Mouse (Mus musculus): ENCODE measurements around the gene Vmn2r91. TPM values are rescaled to one million over a fixed set of nuclear protein-coding genes. Genes with fewer than 3 reads are reported as not detected.
"Not testable (repeated sequence)": the region's sequence is repeated elsewhere in the genome, so short reads cannot be mapped to it uniquely, and the experiment has no call there.

Gene Vmn2r91
- total RNA-seq (2014; fragmentation: Nextera tagmentation), result not detected in 2 replicates
- not detected in 2 replicates for total RNA-seq (2017)

DNA sequence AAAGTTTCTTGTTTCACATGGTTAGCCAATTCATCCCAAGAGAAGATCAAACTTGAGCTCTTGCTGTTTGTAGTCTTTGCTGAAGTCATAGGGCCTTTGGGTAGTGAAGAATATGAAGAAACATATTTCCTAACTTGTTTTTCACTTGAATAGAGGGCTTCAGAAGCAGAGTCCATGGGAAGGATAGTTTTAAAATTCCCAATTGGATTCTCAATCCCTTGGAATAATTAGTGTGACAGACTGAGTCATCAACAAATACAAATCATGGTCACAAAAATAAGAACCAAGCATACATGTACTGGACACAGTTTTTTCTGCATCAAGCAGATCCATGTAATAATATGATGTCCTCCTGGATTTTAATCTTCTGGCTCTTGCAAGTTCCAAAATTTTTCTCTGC lies at the start of gene Vmn2r91:
Vmn2r91 (plus strand) TSS at position 301 of the 400 bp plus-strand sequence.
- not testable (repeated sequence) for ATAC-seq (replicated peaks; ENCODE audit: poor library complexity, severe bottlenecking)

- no peak for ATAC-seq (replicated peaks; ENCODE audit: poor library complexity, severe bottlenecking)
Observed at GRCm38 (mm10) chr17:18049124-18049523, 35.7 kb upstream of the Vmn2r91 start, which contains the start of gene Vmn2r124. Gene Vmn2r124 (plus strand): TSS chr17:18049424.

DNA sequence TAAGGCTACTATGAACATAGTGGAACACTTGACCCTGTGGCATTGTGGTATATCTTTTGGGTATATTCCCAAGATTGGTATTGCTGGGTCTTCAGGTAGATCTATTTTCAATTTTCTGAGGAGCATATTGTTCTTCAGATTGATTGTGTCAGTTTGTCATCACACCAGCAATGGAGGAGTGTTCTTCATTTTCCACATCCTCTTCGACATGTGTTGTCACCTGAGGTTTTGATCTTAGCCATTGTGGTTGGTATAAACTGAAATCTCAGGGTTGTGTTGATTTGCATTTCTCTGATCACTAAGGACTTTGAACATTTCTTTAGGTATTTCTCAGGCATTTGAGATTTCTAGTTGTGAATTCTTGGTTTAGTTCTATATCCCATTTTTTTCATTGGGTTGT lies 10.8 kb downstream of the Vmn2r91 start:
- not testable (repeated sequence) for ATAC-seq (replicated peaks; ENCODE audit: poor library complexity, severe bottlenecking)

DNA sequence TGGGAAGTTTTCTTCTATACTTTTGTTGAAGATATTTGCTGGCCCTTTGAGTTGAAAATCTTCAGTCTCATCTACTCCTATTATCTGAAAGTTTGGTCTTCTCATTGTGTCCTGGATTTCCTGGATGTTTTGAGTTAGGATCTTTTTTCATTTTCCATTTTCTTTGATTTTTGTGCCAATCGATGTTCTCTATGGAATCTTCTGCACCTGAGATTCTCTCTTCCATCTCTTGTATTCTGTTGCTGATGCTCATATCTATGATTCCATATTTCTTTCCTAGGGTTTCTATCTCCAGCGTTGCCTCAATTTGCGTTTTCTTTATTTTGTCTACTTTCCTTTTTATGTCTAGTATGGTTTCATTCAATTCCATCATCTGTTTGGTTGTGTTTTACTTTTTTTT lies 17.4 kb downstream of the Vmn2r91 start:
- not testable (repeated sequence) for ATAC-seq (replicated peaks; ENCODE audit: poor library complexity, severe bottlenecking)

GRCm38 (mm10) chr17:18151587-18151986 lies 66.8 kb downstream of the Vmn2r91 start, which contains the start of gene Vmn2r92:
Gene Vmn2r92 (plus strand): TSS chr17:18151887.
- ATAC-seq (replicated peaks; ENCODE audit: poor library complexity, severe bottlenecking), result not testable (repeated sequence)

GRCm38 (mm10) chr17:18161194-18161593 lies 76.4 kb downstream of the Vmn2r91 start:
- ATAC-seq (replicated peaks; ENCODE audit: poor library complexity, severe bottlenecking), result not testable (repeated sequence)

Other genes starting within 250 kb of the Vmn2r91 start
- gene Has1, start 229.8 kb upstream of the Vmn2r91 start, total RNA-seq (2014; fragmentation: Nextera tagmentation), result not detected in 2 replicates
- gene Has1, start 229.8 kb upstream of the Vmn2r91 start, total RNA-seq (2017), result not detected in 2 replicates
- not detected in 2 replicates for gene Fpr1, start 201.1 kb upstream of the Vmn2r91 start, total RNA-seq (2014; fragmentation: Nextera tagmentation)
- 1.1 and 2.9 TPM in 2 replicates for gene Fpr1, start 201.1 kb upstream of the Vmn2r91 start, total RNA-seq (2017)
- not detected in 2 replicates for gene Fpr2, start 197.2 kb upstream of the Vmn2r91 start, total RNA-seq (2014; fragmentation: Nextera tagmentation)
- 3.5 and 5.0 TPM in 2 replicates for gene Fpr2, start 197.2 kb upstream of the Vmn2r91 start, total RNA-seq (2017)
- gene Fpr3, start 197.2 kb upstream of the Vmn2r91 start, total RNA-seq (2014; fragmentation: Nextera tagmentation), result not detected in 2 replicates
- gene Fpr3, start 197.2 kb upstream of the Vmn2r91 start, total RNA-seq (2017), result not detected in 2 replicates
- gene Fpr-rs4, start 63.3 kb upstream of the Vmn2r91 start, total RNA-seq (2014; fragmentation: Nextera tagmentation), result not detected in 2 replicates
- not detected in 2 replicates for gene Fpr-rs4, start 63.3 kb upstream of the Vmn2r91 start, total RNA-seq (2017)
- gene Vmn2r124, start 35.6 kb upstream of the Vmn2r91 start, total RNA-seq (2014; fragmentation: Nextera tagmentation), result not detected in 2 replicates
- gene Vmn2r124, start 35.6 kb upstream of the Vmn2r91 start, total RNA-seq (2017), result not detected in 2 replicates
- gene Vmn2r92, start 66.9 kb downstream of the Vmn2r91 start, total RNA-seq (2014; fragmentation: Nextera tagmentation), result not detected in 2 replicates
- not detected in 2 replicates for gene Vmn2r92, start 66.9 kb downstream of the Vmn2r91 start, total RNA-seq (2017)
- gene Vmn2r94, start 192.7 kb downstream of the Vmn2r91 start, total RNA-seq (2014; fragmentation: Nextera tagmentation), result not detected in 2 replicates
- gene Vmn2r94, start 192.7 kb downstream of the Vmn2r91 start, total RNA-seq (2017), result not detected in 2 replicates
- not detected in 2 replicates for gene Vmn2r93, start 213.1 kb downstream of the Vmn2r91 start, total RNA-seq (2014; fragmentation: Nextera tagmentation)
- gene Vmn2r93, start 213.1 kb downstream of the Vmn2r91 start, total RNA-seq (2017), result not detected in 2 replicates

All from granulocyte monocyte progenitor cell, adult 5-6 weeks (primary cell).